Mouse (Mus musculus) forebrain, embryonic 14.5 days (tissue): ENCODE results near the gene Gstm4. TPM values are rescaled to one million over a fixed set of nuclear protein-coding genes. Genes with fewer than 3 reads are reported as not detected.
"Not testable (repeated sequence)": the region's sequence is repeated elsewhere in the genome, so short reads cannot be mapped to it uniquely, and the experiment has no call there.

Experiments used
- ATAC-seq: fragments of 200-750 bp; cut with Nextera tagmentation; 2 replicates; pipeline ENCODE4 v1.8.0; 2017; ENCODE audit warnings: mild to moderate bottlenecking, moderate library complexity
- DNase-seq: peaks from one replicate; pipeline ENCODE4 v3.0.0-alpha.2; 2015; ENCODE audit warnings: low spot score
- H3K27ac ChIP-seq: fragments of 300-500 bp; sonication (generic); 2 replicates; pipeline ENCODE4 v1.5.1; 2014; ENCODE audit warnings: low read depth, mild to moderate bottlenecking, control low read depth, low read length, moderate library complexity
- H3K27me3 ChIP-seq: fragments of 300-500 bp; sonication (generic); replicated peaks from 2 replicates; pipeline ENCODE4 v1.6.1; 2014; ENCODE audit warnings: low read length, control low read depth, mixed read lengths; ENCODE audit not compliant: control insufficient read depth, insufficient read depth
- H3K36me3 ChIP-seq: fragments of 300-500 bp; sonication (generic); 2 replicates; pipeline ENCODE4 v1.6.1; 2014; ENCODE audit warnings: low read length, control low read depth; ENCODE audit not compliant: control insufficient read depth, insufficient read depth
- H3K4me1 ChIP-seq: fragments of 300-500 bp; sonication (generic); 2 replicates; pipeline ENCODE4 v1.6.1; 2014; ENCODE audit warnings: antibody characterized with exemption, low read length, control low read depth; ENCODE audit not compliant: control insufficient read depth, insufficient read depth
- H3K4me2 ChIP-seq: fragments of 300-500 bp; sonication (generic); 2 replicates; pipeline ENCODE4 v1.6.1; 2014; ENCODE audit warnings: mild to moderate bottlenecking, control low read depth, low read length
- H3K4me3 ChIP-seq: fragments of 300-500 bp; sonication (generic); 2 replicates; pipeline ENCODE4 v1.5.1; 2014; ENCODE audit warnings: low read depth, low read length, control low read depth
- H3K9ac ChIP-seq: fragments of 300-500 bp; sonication (generic); 2 replicates; pipeline ENCODE4 v1.6.1; 2014; ENCODE audit warnings: mild to moderate bottlenecking, low read length, control low read depth, moderate library complexity
- H3K9me3 ChIP-seq: fragments of 300-500 bp; sonication (generic); replicated peaks from 2 replicates; pipeline ENCODE4 v1.6.1; 2016; ENCODE audit warnings: low read length, control low read depth, mixed read lengths; ENCODE audit not compliant: control insufficient read depth
- WGBS: fragments of 180-500 bp; shearing (Covaris S2); extraction: QIAGEN DNeasy Blood & Tissue Kit; methylation state at CpG from one replicate; pipeline ENCODE4 v1.1.7; 2014; 5-methylcytosine and 5-hydroxymethylcytosine counted together
- polyA plus RNA-seq: library from polyadenylated mRNA; unstranded; fragments of >200 nt; fragmentation: Nextera tagmentation; extraction: Ambion mirVana; gene quantifications from 2 replicates; pipeline ENCODE4 v1.2.1, GENCODE M21; 2014

The Gstm4 gene
- polyA plus RNA-seq, 1 experiment from 2014 or later, result 17.6 TPM

DNA sequence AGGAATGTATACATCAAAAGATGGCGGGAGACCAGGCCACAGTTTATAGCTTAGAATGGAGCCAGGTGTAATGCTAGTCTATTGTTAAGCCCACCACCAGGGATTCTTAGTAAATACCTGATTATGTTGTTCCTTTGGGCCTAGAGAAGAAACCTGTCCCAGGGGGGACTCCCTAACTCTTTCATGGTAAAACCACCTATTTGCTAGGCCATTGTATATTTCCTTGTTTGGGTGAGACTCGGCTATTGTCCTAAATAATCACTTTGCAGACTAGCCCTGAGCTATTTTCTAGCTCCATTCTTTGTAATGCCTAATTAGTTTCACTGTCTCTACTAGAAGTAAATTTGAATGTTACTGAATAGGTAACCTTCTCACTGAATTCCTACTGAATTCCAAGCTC is 48.7 kb downstream of the Gstm4 start:
- not testable (repeated sequence) for H3K4me2 ChIP-seq, H3K27me3 ChIP-seq, H3K36me3 ChIP-seq, H3K4me1 ChIP-seq, H3K4me3 ChIP-seq, H3K27ac ChIP-seq, ATAC-seq, H3K9me3 ChIP-seq, DNase-seq, H3K9ac ChIP-seq
- WGBS, result 40% methylated on average over 2 of the region's 2 CpGs

Other genes with a start within 250 kb of the Gstm4 start
- gene Eps8l3, start 167.7 kb downstream of the Gstm4 start, polyA plus RNA-seq, result not detected in 2 replicates
- 195 and 244 TPM in 2 replicates for gene Gstm5, start 149.1 kb downstream of the Gstm4 start, polyA plus RNA-seq
- 92.7 and 102 TPM in 2 replicates for gene Gstm7, start 113.1 kb downstream of the Gstm4 start, polyA plus RNA-seq
- 13.1 and 13.3 TPM in 2 replicates for gene Gstm6, start 101.1 kb downstream of the Gstm4 start, polyA plus RNA-seq
- not detected in 2 replicates for gene Gstm3, start 75.6 kb downstream of the Gstm4 start, polyA plus RNA-seq
- 5.5 and 6.0 TPM in 2 replicates for gene Gstm2, start 58.4 kb downstream of the Gstm4 start, polyA plus RNA-seq
- gene Gstm1, start 26.9 kb downstream of the Gstm4 start, polyA plus RNA-seq, result 50.5 and 65.0 TPM in 2 replicates
- 27.1 and 39.0 TPM in 2 replicates for gene Ampd2, start 41.8 kb upstream of the Gstm4 start, polyA plus RNA-seq
- 0.28 and 0.36 TPM in 2 replicates for gene Gnat2, start 47.9 kb upstream of the Gstm4 start, polyA plus RNA-seq
- 157 and 172 TPM in 2 replicates for gene Gnai3, start 101.3 kb upstream of the Gstm4 start, polyA plus RNA-seq
- 1.0 and 1.5 TPM in 2 replicates for gene Gpr61, start 110.0 kb upstream of the Gstm4 start, polyA plus RNA-seq
- gene Amigo1, start 141.4 kb upstream of the Gstm4 start, polyA plus RNA-seq, result 4.8 and 6.5 TPM in 2 replicates
- 2.4 and 2.9 TPM in 2 replicates for gene Cyb561d1, start 156.3 kb upstream of the Gstm4 start, polyA plus RNA-seq
- gene Atxn7l2, start 166.0 kb upstream of the Gstm4 start, polyA plus RNA-seq, result 24.1 and 30.1 TPM in 2 replicates
- 1.5 and 1.8 TPM in 2 replicates for gene Sypl2, start 181.8 kb upstream of the Gstm4 start, polyA plus RNA-seq
- 295 and 324 TPM in 2 replicates for gene Psma5, start 212.0 kb upstream of the Gstm4 start, polyA plus RNA-seq
- 16.0 and 16.6 TPM in 2 replicates for gene Sort1, start 239.2 kb upstream of the Gstm4 start, polyA plus RNA-seq